Mouse (Mus musculus) adrenal gland, adult (tissue): ENCODE results near the gene Shroom1.
A peak's percentile ranks its signal among the peaks of the same experiment; 100 is the strongest.

Source experiments
- DNase-seq, 2 experiments: peaks; one replicate each; pipeline ENCODE4 v3.0.0; 2022 to 2023; ENCODE audit warnings: low spot score in 1 of 2; ENCODE audit not compliant: inconsistent age in 2 of 2

Shroom1 gene

DNA sequence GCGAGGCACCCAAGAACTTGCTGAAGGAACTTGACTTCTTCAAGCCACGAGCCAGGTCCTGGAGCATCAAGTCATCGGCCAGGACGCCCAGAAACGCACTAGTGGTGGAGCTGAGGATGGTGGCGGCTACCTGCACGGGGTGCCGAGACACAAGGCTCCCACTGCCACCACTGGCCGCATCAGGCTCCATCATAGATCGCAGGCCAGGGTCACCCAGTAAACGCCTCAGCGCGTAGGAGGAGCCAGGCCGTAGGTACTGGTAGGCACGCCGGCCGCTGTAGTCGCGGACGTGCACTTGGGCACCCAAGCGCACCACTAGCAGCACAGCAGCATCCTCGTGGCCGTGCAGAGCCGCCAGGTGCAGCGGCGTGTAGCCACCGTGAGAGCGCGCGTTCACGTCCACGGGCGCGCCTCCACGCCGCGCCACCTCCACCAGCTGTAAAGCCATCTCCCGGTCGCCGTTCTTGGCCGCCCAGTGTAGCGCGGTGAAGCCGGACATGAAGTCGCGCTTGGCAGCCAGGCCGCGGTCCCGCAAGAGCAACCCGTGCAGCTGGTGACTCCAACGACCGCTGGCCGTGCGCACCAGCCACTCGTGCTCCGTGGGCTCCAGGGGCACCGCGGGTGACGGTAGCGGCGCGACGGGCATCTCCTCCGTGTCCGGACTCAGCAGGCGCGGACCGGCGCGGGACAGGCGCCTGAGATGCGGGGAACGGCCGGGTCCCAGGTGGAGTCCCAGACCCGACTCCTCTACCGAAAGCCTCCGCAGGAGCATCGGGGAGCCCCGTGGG, 21.6 kb downstream of the Shroom1 start:
- peak in 1 of 2 experiments; percentile 58 for DNase-seq

GRCm38 (mm10) chr11:53479171-53479782, 22.3 kb downstream of the Shroom1 start:
- peak in 1 of 2 experiments; percentile 68 for DNase-seq

- no peak for DNase-seq
Measured at GRCm38 (mm10) chr11:53479783-53480301, 22.8 kb downstream of the Shroom1 start, which contains the start of the genes Gm9945 and Sowaha. Gene Gm9945, plus strand, starts transcription at chr11:53480166. Gene Sowaha, minus strand, starts transcription at chr11:53480274.

DNA sequence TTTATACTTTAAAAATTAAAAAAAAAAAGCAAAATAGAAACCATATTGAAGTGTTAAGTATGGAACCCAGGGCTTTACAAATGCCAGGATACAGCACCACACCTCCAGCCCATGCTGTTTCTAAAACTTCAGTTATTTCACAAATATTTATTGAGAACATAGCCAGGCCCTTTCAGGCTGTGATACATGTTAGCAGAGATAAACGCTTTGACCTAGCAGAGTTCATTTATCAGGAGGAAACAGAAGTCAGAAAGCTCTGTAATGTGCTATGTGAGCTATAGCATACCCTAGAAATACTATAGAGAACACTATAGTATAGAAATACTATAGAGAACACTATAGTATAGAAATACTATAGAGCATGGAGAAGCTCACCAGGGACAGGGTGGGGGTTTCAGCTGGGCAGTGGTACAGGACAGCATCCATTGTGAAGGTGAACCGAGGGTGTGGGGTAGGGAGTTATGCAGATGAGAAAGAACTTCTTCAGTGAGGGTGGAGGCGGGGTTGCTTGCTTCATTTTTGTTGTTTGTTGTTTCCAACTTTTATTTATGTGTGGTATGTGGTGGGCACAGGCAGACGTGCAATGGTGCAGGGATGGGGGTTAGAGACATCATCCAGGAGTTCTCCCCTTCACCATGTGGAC, 24.2 kb downstream of the Shroom1 start:
- DNase-seq = peak in 1 of 2 experiments; percentile 16

GRCm38 (mm10) chr11:53483159-53483891, 26.3 kb downstream of the Shroom1 start:
- peak; percentile 44 to 76 for DNase-seq

- peak in 1 of 2 experiments; percentile 46 for DNase-seq
Measured at GRCm38 (mm10) chr11:53485719-53486118, 28.7 kb downstream of the Shroom1 start.

- peak in 1 of 2 experiments; percentile 47 for DNase-seq
Measured at GRCm38 (mm10) chr11:53486351-53486750, 29.3 kb downstream of the Shroom1 start.

GRCm38 (mm10) chr11:53486822-53487594, 30.0 kb downstream of the Shroom1 start:
- peak; percentile 47 to 60 for DNase-seq

- DNase-seq = no peak
Measured at GRCm38 (mm10) chr11:53489007-53489406, 32.0 kb downstream of the Shroom1 start.

- peak in 1 of 2 experiments; percentile 66 for DNase-seq
Measured at GRCm38 (mm10) chr11:53489421-53489820, 32.4 kb downstream of the Shroom1 start.

- DNase-seq = no peak
Measured at GRCm38 (mm10) chr11:53491954-53492401, 35.0 kb downstream of the Shroom1 start.

DNA sequence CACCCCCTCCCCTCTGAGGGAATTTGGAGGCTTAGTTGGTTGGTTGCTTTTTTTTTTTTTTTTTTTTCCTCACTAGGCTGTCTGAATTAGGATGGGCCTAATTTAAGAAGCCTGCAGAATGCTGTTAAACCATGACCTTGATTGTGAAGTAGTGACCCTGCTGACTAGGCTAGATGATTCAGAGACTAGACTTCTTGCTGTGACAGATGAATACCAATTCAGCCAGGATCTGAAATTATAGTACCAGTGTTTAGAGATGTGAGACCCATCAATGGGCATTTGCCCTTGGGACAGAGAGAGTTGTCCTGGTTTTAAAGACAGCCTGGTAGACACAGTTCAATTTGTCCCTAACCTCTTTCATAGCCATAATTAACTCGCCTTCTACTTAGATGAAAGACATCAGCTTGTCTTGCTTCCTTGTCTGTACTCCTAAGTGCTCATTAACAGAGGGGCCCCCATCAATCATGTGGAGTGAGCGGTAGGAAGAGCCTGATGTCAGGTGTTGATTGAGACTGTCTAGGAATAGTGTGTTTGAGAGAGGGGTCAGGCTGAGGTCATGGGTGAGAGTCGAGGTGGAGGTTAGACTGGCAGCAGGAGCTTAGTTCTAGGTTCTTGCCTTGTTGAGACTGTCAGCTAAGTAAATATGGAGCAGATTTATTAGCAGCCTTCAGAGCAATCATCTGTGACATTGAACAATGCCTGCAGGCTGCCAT, 36.4 kb downstream of the Shroom1 start:
- peak in 1 of 2 experiments; percentile 70 for DNase-seq

GRCm38 (mm10) chr11:53495417-53495816, 38.4 kb downstream of the Shroom1 start:
- no peak for DNase-seq

GRCm38 (mm10) chr11:53496946-53497345, 39.9 kb downstream of the Shroom1 start:
- DNase-seq = no peak

DNA sequence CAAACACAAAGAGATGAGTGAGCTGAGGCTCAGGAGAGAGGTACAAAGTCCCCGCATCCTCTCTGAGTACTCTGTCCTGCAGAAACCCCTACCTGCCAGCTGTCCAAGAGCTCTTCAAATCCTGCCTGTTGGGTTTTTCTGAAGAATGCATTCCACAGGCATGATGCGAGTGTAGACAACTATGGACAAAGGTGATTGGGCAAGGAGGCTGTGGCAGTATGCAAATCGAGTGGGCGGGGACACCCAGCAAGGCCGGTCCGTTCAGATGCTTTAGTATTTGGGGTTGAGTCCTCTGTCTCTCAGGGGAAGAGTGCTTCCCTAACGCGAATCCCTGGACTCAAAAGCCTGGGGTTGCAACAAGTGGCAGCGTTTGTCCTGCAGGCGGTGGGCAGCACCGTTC, 43.6 kb downstream of the Shroom1 start:
- DNase-seq = peak in 1 of 2 experiments; percentile 58

- no peak for DNase-seq
Measured at GRCm38 (mm10) chr11:53502039-53502765, 45.2 kb downstream of the Shroom1 start.

GRCm38 (mm10) chr11:53503738-53504137, 46.7 kb downstream of the Shroom1 start:
- peak in 1 of 2 experiments; percentile 36 for DNase-seq

- DNase-seq = no peak
Measured at GRCm38 (mm10) chr11:53504376-53504775, 47.4 kb downstream of the Shroom1 start.
